Mouse (Mus musculus): ENCODE data around the gene Cdc27. TPM values are rescaled to one million over a fixed set of nuclear protein-coding genes. Genes with fewer than 3 reads are reported as not detected.
"Not testable (repeated sequence)": the region's sequence is repeated elsewhere in the genome, so short reads cannot be mapped to it uniquely, and the experiment has no call there.

Cdc27 gene
- polyA plus RNA-seq, 1 experiment from 2014 or later = 51.6 TPM

- Histone ChIP-seq H3K4me3 (replicated peaks) (no peak overlapping the region), H3K9me3 (no peaks in the 10 kb centered on the region), H3K4me2 (no peak overlapping the region), H3K36me3 (peaks cover 18% of the 10 kb centered on the region), H3K27ac (no peak overlapping the region), H3K27me3 (no peaks in the 10 kb centered on the region), H3K4me1 (replicated peaks) (peaks cover 5% of the 10 kb centered on the region), H3K9ac (replicated peaks) (no peak overlapping the region)
- no peak for ATAC-seq (ENCODE audit: insufficient number of reproducible peaks, insufficient read depth, low FRiP score, low TSS enrichment, low read depth)
- 98% methylated on average over 3 of the region's 3 CpGs for WGBS
Measured at GRCm38 (mm10) chr11:104547502-104547901, 2.9 kb downstream of the Cdc27 start.

- no peak for ATAC-seq (ENCODE audit: insufficient number of reproducible peaks, insufficient read depth, low FRiP score, low TSS enrichment, low read depth)
- no peaks in the 10 kb centered on the region for H3K9me3 ChIP-seq
- peaks cover 30% of the 10 kb centered on the region for H3K36me3 ChIP-seq
- H3K9ac ChIP-seq (replicated peaks) = no peak overlapping the region
- H3K4me2 ChIP-seq = no peak overlapping the region
- peaks cover 5% of the 10 kb centered on the region for H3K4me1 ChIP-seq (replicated peaks)
- WGBS = 92% methylated on average over 2 of the region's 2 CpGs
- H3K4me3 ChIP-seq (replicated peaks) = no peak overlapping the region
- H3K27ac ChIP-seq = no peak overlapping the region
- no peaks in the 10 kb centered on the region for H3K27me3 ChIP-seq
Measured at GRCm38 (mm10) chr11:104544507-104544906, 5.9 kb downstream of the Cdc27 start.

GRCm38 (mm10) chr11:104543337-104543736 is 7.1 kb downstream of the Cdc27 start:
- H3K9me3 ChIP-seq; ATAC-seq (ENCODE audit: insufficient number of reproducible peaks, insufficient read depth, low FRiP score, low TSS enrichment, low read depth); H3K9ac ChIP-seq (replicated peaks); H3K27ac ChIP-seq; H3K4me2 ChIP-seq; H3K27me3 ChIP-seq; H3K4me1 ChIP-seq (replicated peaks); H3K4me3 ChIP-seq (replicated peaks): not testable (repeated sequence)
- 81% methylated on average over 2 of the region's 2 CpGs for WGBS
- H3K36me3 ChIP-seq = peaks cover 30% of the 10 kb centered on the region

- no peak overlapping the region for H3K4me3 ChIP-seq (replicated peaks)
- H3K4me1 ChIP-seq (replicated peaks) = no peaks in the 10 kb centered on the region
- WGBS = 92% methylated on average over 5 of the region's 5 CpGs
- H3K36me3 ChIP-seq = peaks cover 24% of the 10 kb centered on the region
- no peak overlapping the region for H3K9ac ChIP-seq (replicated peaks)
- no peak for ATAC-seq (ENCODE audit: insufficient number of reproducible peaks, insufficient read depth, low FRiP score, low TSS enrichment, low read depth)
- no peaks in the 10 kb centered on the region for H3K9me3 ChIP-seq
- no peak overlapping the region for H3K27ac ChIP-seq
- H3K4me2 ChIP-seq = no peak overlapping the region
- H3K27me3 ChIP-seq = no peaks in the 10 kb centered on the region
Measured at GRCm38 (mm10) chr11:104539811-104540210, 10.6 kb downstream of the Cdc27 start.

GRCm38 (mm10) chr11:104537945-104538555 is 12.4 kb downstream of the Cdc27 start:
- Histone ChIP-seq H3K9me3 (no peaks in the 10 kb centered on the region), H3K4me1 (replicated peaks) (no peaks in the 10 kb centered on the region), H3K27me3 (no peaks in the 10 kb centered on the region), H3K4me3 (replicated peaks) (no peak overlapping the region), H3K4me2 (no peak overlapping the region), H3K36me3 (peaks cover 35% of the 10 kb centered on the region), H3K27ac (no peak overlapping the region), H3K9ac (replicated peaks) (no peak overlapping the region)
- ATAC-seq (ENCODE audit: insufficient number of reproducible peaks, insufficient read depth, low FRiP score, low TSS enrichment, low read depth) = no peak
- WGBS = 93% methylated on average over 2 of the region's 2 CpGs

- Histone ChIP-seq H3K36me3 (peaks cover 44% of the 10 kb centered on the region), H3K4me3 (replicated peaks) (no peak overlapping the region), H3K9me3 (no peaks in the 10 kb centered on the region), H3K4me1 (replicated peaks) (no peaks in the 10 kb centered on the region), H3K27ac (no peak overlapping the region), H3K9ac (replicated peaks) (no peak overlapping the region), H3K4me2 (no peak overlapping the region), H3K27me3 (no peaks in the 10 kb centered on the region)
- no peak for ATAC-seq (ENCODE audit: insufficient number of reproducible peaks, insufficient read depth, low FRiP score, low TSS enrichment, low read depth)
- WGBS = 89% methylated on average over 2 of the region's 2 CpGs
Measured at GRCm38 (mm10) chr11:104536843-104537242, 13.6 kb downstream of the Cdc27 start.

GRCm38 (mm10) chr11:104525935-104526334 is 24.5 kb downstream of the Cdc27 start:
- WGBS = 95% methylated on average over 6 of the region's 6 CpGs
- ATAC-seq (ENCODE audit: insufficient number of reproducible peaks, insufficient read depth, low FRiP score, low TSS enrichment, low read depth) = no peak

GRCm38 (mm10) chr11:104512436-104512835 is 38.0 kb downstream of the Cdc27 start:
- Histone ChIP-seq H3K4me2 (no peak overlapping the region), H3K9me3 (no peaks in the 10 kb centered on the region), H3K4me1 (replicated peaks) (no peaks in the 10 kb centered on the region), H3K9ac (replicated peaks) (no peak overlapping the region), H3K27me3 (no peaks in the 10 kb centered on the region), H3K36me3 (peaks cover 91% of the 10 kb centered on the region), H3K27ac (no peak overlapping the region), H3K4me3 (replicated peaks) (no peak overlapping the region)
- no peak for ATAC-seq (ENCODE audit: insufficient number of reproducible peaks, insufficient read depth, low FRiP score, low TSS enrichment, low read depth)
- 89% methylated on average over 4 of the region's 4 CpGs for WGBS

More at GRCm38 (mm10) chr11:104525935-104526334, 24.5 kb downstream of the Cdc27 start:
- Histone ChIP-seq H3K9me3 (no peaks in the 10 kb centered on the region), H3K4me1 (replicated peaks) (no peaks in the 10 kb centered on the region), H3K4me3 (replicated peaks) (no peak overlapping the region), H3K9ac (replicated peaks) (no peak overlapping the region), H3K4me2 (no peak overlapping the region), H3K36me3 (peaks cover 88% of the 10 kb centered on the region), H3K27ac (no peak overlapping the region), H3K27me3 (no peaks in the 10 kb centered on the region)

GRCm38 (mm10) chr11:104510606-104511005 is 39.8 kb downstream of the Cdc27 start:
- 95% methylated on average over 2 of the region's 2 CpGs for WGBS
- peaks cover 91% of the 10 kb centered on the region for H3K36me3 ChIP-seq

GRCm38 (mm10) chr11:104508455-104508854 is 42.0 kb downstream of the Cdc27 start:
- no peak for ATAC-seq (ENCODE audit: insufficient number of reproducible peaks, insufficient read depth, low FRiP score, low TSS enrichment, low read depth)
- Histone ChIP-seq H3K4me2 (no peak overlapping the region), H3K27ac (no peak overlapping the region), H3K4me3 (replicated peaks) (no peak overlapping the region), H3K27me3 (no peaks in the 10 kb centered on the region), H3K36me3 (peaks cover 86% of the 10 kb centered on the region), H3K9ac (replicated peaks) (no peak overlapping the region), H3K9me3 (no peaks in the 10 kb centered on the region), H3K4me1 (replicated peaks) (no peaks in the 10 kb centered on the region)
- WGBS = 81% methylated on average over 4 of the region's 4 CpGs

More at GRCm38 (mm10) chr11:104510606-104511005, 39.8 kb downstream of the Cdc27 start:
- Histone ChIP-seq H3K4me1 (replicated peaks) (no peaks in the 10 kb centered on the region), H3K4me2 (no peak overlapping the region), H3K9me3 (no peaks in the 10 kb centered on the region), H3K9ac (replicated peaks) (no peak overlapping the region), H3K27ac (no peak overlapping the region), H3K4me3 (replicated peaks) (no peak overlapping the region), H3K27me3 (no peaks in the 10 kb centered on the region)
- ATAC-seq (ENCODE audit: insufficient number of reproducible peaks, insufficient read depth, low FRiP score, low TSS enrichment, low read depth) = no peak

GRCm38 (mm10) chr11:104488292-104488691 is 62.1 kb downstream of the Cdc27 start:
- 87% methylated on average over 3 of the region's 3 CpGs for WGBS
- H3K27ac ChIP-seq = no peak overlapping the region
- no peak overlapping the region for H3K4me2 ChIP-seq
- H3K36me3 ChIP-seq = no peaks in the 10 kb centered on the region
- H3K4me1 ChIP-seq (replicated peaks) = no peaks in the 10 kb centered on the region
- H3K9ac ChIP-seq (replicated peaks) = no peak overlapping the region
- H3K4me3 ChIP-seq (replicated peaks) = no peak overlapping the region
- ATAC-seq (ENCODE audit: insufficient number of reproducible peaks, insufficient read depth, low FRiP score, low TSS enrichment, low read depth) = no peak
- no peaks in the 10 kb centered on the region; the same call in 1 of the 2 replicates for H3K9me3 ChIP-seq
- no peaks in the 10 kb centered on the region for H3K27me3 ChIP-seq

- H3K4me1 ChIP-seq (replicated peaks) = no peaks in the 10 kb centered on the region
- H3K27ac ChIP-seq = no peak overlapping the region
- H3K9ac ChIP-seq (replicated peaks) = no peak overlapping the region
- no peaks in the 10 kb centered on the region for H3K27me3 ChIP-seq
- H3K4me2 ChIP-seq = no peak overlapping the region
- no peaks in the 10 kb centered on the region for H3K36me3 ChIP-seq
- peaks cover 6% of the 10 kb centered on the region; the same call in 1 of the 2 replicates for H3K9me3 ChIP-seq
- 87% methylated on average over 8 of the region's 8 CpGs for WGBS
- no peak overlapping the region for H3K4me3 ChIP-seq (replicated peaks)
- no peak for ATAC-seq (ENCODE audit: insufficient number of reproducible peaks, insufficient read depth, low FRiP score, low TSS enrichment, low read depth)
Measured at GRCm38 (mm10) chr11:104481971-104482370, 68.4 kb downstream of the Cdc27 start.
